Comparison of ENCODE assay signal across 7 mouse cellular contexts in genomic region chr7:73537634-73538423, GRCm38 (mm10). TPM values are rescaled to one million over a fixed set of nuclear protein-coding genes. Genes with fewer than 3 reads are reported as not detected.
A peak's percentile ranks its signal among the peaks of the same experiment; 100 is the strongest.
DNase-seq lines count a peak whose midpoint lies in the region; ATAC-seq lines count a peak whose summit lies in the region.

No protein-coding gene starts in this region.

- intact Hi-C loops in left cerebral cortex, postnatal 25 days (cut with DNase I), result loop anchor here (1.0 kb wide), 3 partner anchors 20 to 80 kb away; no protein-coding TSS in a partner anchor

- H3K27me3 ChIP-seq in intestine, embryonic 15.5 days (replicated peaks), result no peaks in the 10 kb centered on the region
- no peaks in the 10 kb centered on the region for H3K27me3 ChIP-seq in midbrain, embryonic 10.5 days (ENCODE audit: low read depth, poor library complexity, severe bottlenecking)

- H3K9ac ChIP-seq in intestine, embryonic 15.5 days, result peak overlapping the region; percentile 46

- WGBS in intestine, embryonic 15.5 days, result under 1% methylated on average over 46 of the region's 46 CpGs
- WGBS in midbrain, embryonic 10.5 days, result under 1% methylated on average over 46 of the region's 46 CpGs

- H3K27ac ChIP-seq in intestine, embryonic 15.5 days, result peak overlapping the region; percentile 78
- H3K27ac ChIP-seq in midbrain, embryonic 10.5 days (replicated peaks), result peak overlapping the region; percentile 97

- DNase-seq in adrenal gland, adult 18-20 months (ENCODE audit: low spot score in 2 of 2), result peak; percentile 100
- DNase-seq in embryo, embryonic 11 days, result peak; percentile 98
- DNase-seq in gastrocnemius, postnatal 25 days, result peak; percentile 100
- peak; percentile 100 for DNase-seq in left cerebral cortex, postnatal 25 days (ENCODE audit: low spot score in 2 of 2)
- DNase-seq in midbrain, embryonic 10.5 days (ENCODE audit: low spot score), result peak; percentile 100
- peak; percentile 99 for DNase-seq in right cerebral cortex, postnatal 4 days

- ATAC-seq in intestine, embryonic 15.5 days, result peak; percentile 96

- no peaks in the 10 kb centered on the region for H3K36me3 ChIP-seq in intestine, embryonic 15.5 days
- H3K36me3 ChIP-seq in midbrain, embryonic 10.5 days, result peaks cover 20% of the 10 kb centered on the region

- H3K9me3 ChIP-seq in intestine, embryonic 15.5 days, result no peaks in the 10 kb centered on the region
- H3K9me3 ChIP-seq in midbrain, embryonic 10.5 days (replicated peaks), result no peaks in the 10 kb centered on the region

- peak overlapping the region; percentile 34 for H3K4me3 ChIP-seq in intestine, embryonic 15.5 days (replicated peaks)
- peak overlapping the region; percentile 72 for H3K4me3 ChIP-seq in midbrain, embryonic 10.5 days

- H3K4me1 ChIP-seq in intestine, embryonic 15.5 days (replicated peaks), result peaks cover 15% of the 10 kb centered on the region
- H3K4me1 ChIP-seq in midbrain, embryonic 10.5 days, result peaks cover 50% of the 10 kb centered on the region

- peak overlapping the region; percentile 56 for H3K4me2 ChIP-seq in intestine, embryonic 15.5 days (replicated peaks)

RNA-seq across cellular contexts. Expression of gene Chd2, which starts 3.8 kb away (rescaled TPM):
- 10 to 100 TPM; 35.5 to 35.8 TPM for total RNA-seq in adrenal gland, adult 18-20 months (2021)
- total RNA-seq in gastrocnemius, postnatal 25 days (2021), result 10 to 100 TPM; 30.2 to 38.4 TPM
- 39.3 and 46.0 TPM in 2 replicates for polyA plus RNA-seq in intestine, embryonic 15.5 days (2015; fragmentation: Nextera tagmentation; extraction: Ambion mirVana)
- 10 to 100 TPM; 45.7 to 57.4 TPM for total RNA-seq in left cerebral cortex, postnatal 25 days (2021)
- polyA plus RNA-seq in midbrain, embryonic 10.5 days (2016; fragmentation: Nextera tagmentation; extraction: Ambion mirVana), result 39.6 and 48.3 TPM in 2 replicates

Comparison
In these comparisons a context has a peak if more than half of its experiments do, and no peak if none do; other contexts are left out.
1. Peak in every context shown above with its lines: DNase-seq, ATAC-seq, H3K4me3 ChIP-seq and H3K27ac ChIP-seq.